Mouse (Mus musculus) bone marrow, adult 2 months (tissue): ENCODE results near the gene E4f1.

Source experiments
- CTCF ChIP-seq: fragments of 200-500 bp; IDR thresholded peaks from 2 replicates; pipeline ENCODE4 v1.5.1; 2011; ENCODE audit warnings: low read length, control low read depth; ENCODE audit not compliant: control insufficient read depth, insufficient read depth
- POLR2A ChIP-seq: fragments of 200-500 bp; IDR thresholded peaks from 2 replicates; pipeline ENCODE4 v1.6.1; 2011; ENCODE audit warnings: low read depth, mild to moderate bottlenecking, control low read depth, low read length, borderline replicate concordance; ENCODE audit not compliant: control insufficient read depth

GRCm38 (mm10) chr17:24488662-24489264 is 18.6 kb upstream of the E4f1 start:
- TF ChIP-seq CTCF (no peak), POLR2A (no peak)
